8 mouse cellular contexts compared by ENCODE assay signal in the genomic region with DNA sequence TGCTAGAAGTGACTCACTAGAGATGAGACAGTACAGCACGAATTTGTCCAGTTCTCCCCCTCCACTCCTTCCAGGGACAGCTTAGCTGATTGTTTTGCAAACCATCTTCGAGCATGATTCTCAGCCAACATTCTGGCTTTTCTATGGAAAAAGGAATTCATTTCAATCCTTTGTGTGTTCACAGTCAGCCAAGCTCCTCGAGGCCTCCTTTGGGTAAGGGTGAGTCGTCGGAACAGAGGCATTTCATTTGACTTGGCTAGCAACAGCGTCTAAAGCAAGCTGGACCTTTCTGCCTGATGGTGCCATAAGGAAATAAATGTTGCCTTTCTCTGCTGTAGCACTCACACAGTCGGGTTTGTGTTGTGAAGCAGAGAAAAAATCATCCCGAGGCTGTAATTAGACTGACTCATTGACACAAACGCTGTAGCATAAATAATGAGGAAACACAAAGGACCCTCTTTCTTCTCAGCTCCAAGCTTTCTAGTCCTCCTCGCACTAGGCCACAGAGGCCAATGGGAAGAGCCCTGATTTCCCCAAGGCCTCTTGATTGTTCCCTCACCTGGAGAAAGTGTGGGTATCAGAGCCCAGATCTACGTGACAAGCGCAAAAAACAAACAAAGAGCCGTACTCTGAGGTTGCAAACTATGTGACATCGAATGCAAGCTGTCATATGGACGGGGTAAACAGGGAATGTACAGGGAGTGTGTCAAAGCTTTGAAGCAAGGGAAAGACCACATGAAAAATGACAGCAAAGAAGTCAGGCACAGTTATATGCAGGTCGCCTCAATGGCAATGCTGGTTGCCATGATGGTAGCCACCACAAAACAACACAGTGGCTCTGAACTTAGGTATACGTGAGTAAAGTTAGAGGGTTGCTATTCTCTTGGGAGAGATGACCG.
A peak's percentile ranks its signal among the peaks of the same experiment; 100 is the strongest.
DNase-seq lines count a peak whose midpoint lies in the region; ATAC-seq and TF ChIP-seq lines count a peak whose summit lies in the region.

No protein-coding gene starts in this region.

- no peaks in the 10 kb centered on the region for H3K27me3 ChIP-seq in stomach, postnatal 0 days (ENCODE audit: control insufficient read depth, insufficient read depth, low read length)

- no peaks in the 10 kb centered on the region for H3K36me3 ChIP-seq in stomach, postnatal 0 days (ENCODE audit: control insufficient read depth, insufficient read depth, low read length)

- peak overlapping the region; percentile 58 for H3K27ac ChIP-seq in stomach, postnatal 0 days (replicated peaks)

- TF ChIP-seq EP300 in stomach, postnatal 0 days (optimal IDR thresholded peaks at IDR 0.05): no peak

- TF ChIP-seq CTCF in stomach, postnatal 0 days (IDR thresholded peaks at IDR 0.05; ENCODE audit: low read depth): no peak

- DNase-seq in adrenal gland, adult (ENCODE audit: inconsistent age in 2 of 2, low spot score in 1 of 2): peak; percentile 34 to 79
- DNase-seq in adrenal gland, adult 8-10 months: no peak
- peak; percentile 5 for DNase-seq in right cerebral cortex, adult 18-20 months
- no peak for DNase-seq in right cerebral cortex, postnatal 14 days
- peak; percentile 16 for DNase-seq in large intestine, adult 2 months (ENCODE audit: low read depth, low spot score)
- DNase-seq in stomach, postnatal 0 days (ENCODE audit: low spot score): no peak
- no peak for DNase-seq in liver
- DNase-seq in heart, adult 8-10 months (ENCODE audit: low spot score): no peak

- H3K9ac ChIP-seq in stomach, postnatal 0 days (ENCODE audit: low read length): no peak overlapping the region

- no peaks in the 10 kb centered on the region for H3K4me1 ChIP-seq in stomach, postnatal 0 days (replicated peaks; ENCODE audit: control insufficient read depth, insufficient read depth)

- H3K4me2 ChIP-seq in stomach, postnatal 0 days (replicated peaks; ENCODE audit: low read depth): no peak overlapping the region

- no peaks in the 10 kb centered on the region for H3K9me3 ChIP-seq in stomach, postnatal 0 days (ENCODE audit: control insufficient read depth, low read length)

- no peak overlapping the region for H3K4me3 ChIP-seq in stomach, postnatal 0 days (ENCODE audit: low read depth, low read length)

- no peak for ATAC-seq in stomach, postnatal 0 days (ENCODE audit: low FRiP score, low TSS enrichment)

- WGBS in large intestine, adult 2 months: 41% methylated on average over 18 of the region's 18 CpGs
- WGBS in stomach, postnatal 0 days: 48% methylated on average over 18 of the region's 18 CpGs

Comparison
In these comparisons a context has a peak if more than half of its experiments do, and no peak if none do; other contexts are left out.
1. DNase-seq: peak in adrenal gland, adult (2 of 2), right cerebral cortex, adult 18-20 months (single experiment) and large intestine, adult 2 months (single experiment); none in adrenal gland, adult 8-10 months (single experiment), right cerebral cortex, postnatal 14 days (single experiment), stomach, postnatal 0 days (single experiment), liver (single experiment) and heart, adult 8-10 months (single experiment).